Mouse (Mus musculus) layer of hippocampus, adult 18-20 months (tissue): ENCODE results near the gene She. TPM values are rescaled to one million over a fixed set of nuclear protein-coding genes. Genes with fewer than 3 reads are reported as not detected.

Experiments used
- DNase-seq, 2 experiments: peaks; one replicate each; pipeline ENCODE4 v3.0.0; 2022; ENCODE audit warnings: low spot score in 2 of 2
- total RNA-seq, 2 experiments: library from RNA; stranded (reverse); gene quantifications; 2 replicates each; pipeline ENCODE4 v1.2.3; 2021

Gene She
- total RNA-seq, 2 experiments from 2014 or later = 2.6 to 2.9 TPM

- DNase-seq = no peak
Observed at GRCm38 (mm10) chr3:89882556-89883181, 51.5 kb downstream of the She start.

GRCm38 (mm10) chr3:89883582-89884041 is 52.4 kb downstream of the She start:
- no peak for DNase-seq

GRCm38 (mm10) chr3:89885766-89886165 is 54.6 kb downstream of the She start:
- DNase-seq = no peak

DNA sequence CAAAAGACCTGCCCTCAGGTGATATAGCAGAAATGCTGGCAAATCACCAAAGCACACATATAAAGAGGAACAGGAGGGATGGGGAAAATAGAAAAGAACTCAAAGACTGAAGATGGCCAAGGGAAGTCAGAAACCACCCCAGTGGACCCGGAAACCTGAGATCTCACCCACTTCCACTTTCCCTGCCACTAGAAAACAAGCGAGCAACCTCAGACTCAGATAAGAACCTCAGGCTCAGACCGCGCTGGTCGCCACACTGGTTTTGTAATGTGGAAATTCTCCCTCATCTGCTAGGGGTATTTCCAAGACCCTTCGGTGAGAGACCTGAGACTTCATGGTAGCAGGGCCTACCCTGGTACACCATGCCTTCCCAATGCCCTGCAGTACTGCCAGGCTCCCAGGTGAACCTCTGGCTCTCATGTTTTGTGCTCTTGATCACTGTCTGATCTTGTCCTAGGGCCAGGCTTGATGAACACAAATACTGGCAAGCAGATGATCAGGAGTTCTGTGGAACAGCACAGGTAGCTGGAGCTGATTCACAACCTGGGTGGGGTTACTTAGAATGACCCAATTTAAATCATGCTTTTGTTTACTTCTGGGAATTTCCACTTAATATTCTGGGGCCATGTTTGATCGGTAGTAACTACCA is 56.5 kb downstream of the She start:
- no peak for DNase-seq

- DNase-seq = no peak
Observed at GRCm38 (mm10) chr3:89889841-89890430, 58.8 kb downstream of the She start.

- DNase-seq = no peak
Observed at GRCm38 (mm10) chr3:89891696-89892095, 60.5 kb downstream of the She start.

- DNase-seq = no peak
Observed at GRCm38 (mm10) chr3:89892517-89893106, 61.4 kb downstream of the She start.

DNA sequence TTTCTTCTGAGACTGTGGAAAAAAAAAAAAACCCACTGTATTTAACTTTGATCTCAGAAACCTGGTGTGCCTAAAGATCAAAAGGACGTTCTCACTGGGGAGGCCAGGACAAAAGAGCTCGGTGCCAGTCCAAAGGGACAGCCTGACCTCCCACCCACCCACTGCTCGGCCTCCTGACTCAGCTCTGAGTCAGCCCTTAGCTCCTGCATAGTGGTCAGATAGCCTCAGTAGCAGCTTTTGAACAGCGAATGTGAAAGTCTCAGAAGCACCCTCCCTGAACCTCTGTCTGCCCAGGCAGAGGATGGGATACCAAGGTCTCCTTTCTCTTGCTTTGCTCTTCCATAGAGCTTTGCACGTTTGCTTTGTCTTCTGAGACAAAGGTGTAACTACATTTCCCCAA is 65.4 kb downstream of the She start:
- DNase-seq = no peak

- DNase-seq = no peak
Observed at GRCm38 (mm10) chr3:89897204-89897796, 66.1 kb downstream of the She start.

DNA sequence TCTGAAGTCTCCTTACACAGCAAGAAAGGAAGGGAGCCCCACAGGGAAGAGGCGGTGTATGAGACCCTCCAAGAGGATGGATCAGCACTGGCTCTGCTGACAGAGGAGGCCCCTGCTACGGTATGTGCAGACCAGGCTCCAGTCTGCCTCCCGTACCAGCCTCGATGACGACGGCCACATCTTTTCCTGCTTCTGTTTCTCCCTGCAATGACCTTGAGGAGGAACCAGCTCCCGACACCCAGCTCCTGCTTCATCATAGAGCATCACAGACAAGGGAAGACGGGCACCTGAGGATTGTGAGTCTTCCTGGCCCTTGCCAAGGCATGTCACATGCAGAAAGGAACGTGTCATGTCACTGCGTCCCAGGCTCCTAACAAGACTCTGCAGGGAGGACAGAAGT is 66.8 kb downstream of the She start:
- no peak for DNase-seq

DNA sequence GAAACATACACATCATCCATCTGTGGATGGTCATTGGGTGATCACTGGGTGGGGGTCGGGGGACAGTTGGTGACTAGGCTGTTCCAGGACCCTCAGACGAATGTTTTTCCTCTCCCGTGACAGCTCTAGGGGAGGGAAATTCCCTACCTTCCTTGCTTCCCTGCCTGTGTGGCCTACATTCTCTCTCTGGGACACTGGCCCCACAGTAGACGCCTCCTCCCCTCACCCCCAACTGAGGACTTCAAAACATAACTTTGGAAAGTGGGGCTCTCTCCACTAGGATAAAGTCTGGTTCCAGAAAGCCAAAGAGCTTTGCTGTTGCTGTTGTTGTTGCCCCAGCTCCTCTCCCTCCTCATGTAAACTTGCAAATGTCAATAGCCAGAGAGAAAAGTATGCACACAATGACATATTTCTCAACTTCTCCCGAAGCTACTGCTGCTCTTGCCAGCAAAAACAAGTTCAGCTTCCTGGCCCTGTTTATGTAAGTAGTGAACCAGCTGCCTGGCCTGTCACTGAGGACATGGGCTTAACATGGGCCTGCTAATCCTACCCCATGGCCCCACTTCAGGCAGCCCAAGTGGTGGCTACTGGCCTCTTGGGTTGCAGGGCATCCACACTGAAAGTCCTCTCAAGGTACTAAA is 67.8 kb downstream of the She start:
- no peak for DNase-seq

DNA sequence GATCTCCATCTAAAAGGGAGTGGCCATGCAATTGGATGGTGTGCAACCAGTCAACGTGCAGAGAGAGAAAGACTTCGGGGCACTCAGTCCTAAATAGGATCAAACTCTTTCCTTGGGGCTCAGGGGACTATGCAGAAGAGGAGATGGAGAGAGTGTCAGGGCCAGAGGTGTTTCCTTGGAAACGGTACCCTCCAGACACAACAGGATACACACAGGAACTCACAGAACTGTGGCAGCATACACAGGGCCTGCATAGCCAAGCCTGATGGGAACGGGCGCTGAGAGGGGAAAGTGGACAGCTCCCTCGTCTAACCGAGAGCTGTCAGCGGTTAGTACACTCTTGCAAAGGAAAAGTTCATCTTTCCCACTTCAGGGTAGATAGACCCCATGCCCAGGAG is 68.3 kb downstream of the She start:
- DNase-seq = no peak

DNA sequence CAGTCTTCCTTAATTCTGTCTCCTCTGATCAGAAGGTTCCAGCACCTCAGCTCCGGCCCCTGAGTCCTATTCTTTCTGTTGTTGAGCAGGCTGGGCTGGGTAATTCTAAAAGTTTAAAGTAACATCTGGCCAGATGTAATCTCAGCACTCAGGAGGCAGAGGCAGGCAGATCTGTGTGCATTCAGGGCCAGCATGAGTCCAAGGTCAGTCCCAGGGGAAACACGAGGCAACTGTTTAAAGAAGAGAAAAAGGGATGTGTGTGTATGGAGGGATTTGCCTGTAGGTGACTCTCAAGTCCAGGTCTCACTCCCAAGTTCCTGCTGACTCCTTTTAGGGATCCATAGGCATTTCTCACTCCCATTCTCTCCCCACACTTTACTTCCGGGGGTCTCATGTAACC is 76.7 kb downstream of the She start:
- DNase-seq = no peak

Other genes with a start within 250 kb of the She start
- 100 to 1,000 TPM; 117 to 124 TPM for gene Adar, start 116.3 kb upstream of the She start, total RNA-seq
- gene Chrnb2, start 66.7 kb upstream of the She start, total RNA-seq = 10 to 100 TPM; 31.3 to 31.5 TPM
- gene Ube2q1, start 57.8 kb upstream of the She start, total RNA-seq = 10 to 100 TPM; 94.7 to 96.2 TPM
- gene Il6ra, start 81.8 kb downstream of the She start, total RNA-seq = 1 to 10 TPM; 6.5 to 7.2 TPM
- 10 to 100 TPM; 88.0 to 91.6 TPM for gene Atp8b2, start 132.1 kb downstream of the She start, total RNA-seq
- 10 to 100 TPM; 91.7 to 93.8 TPM for gene Hax1, start 167.4 kb downstream of the She start, total RNA-seq
- 10 to 100 TPM; 92.5 to 95.2 TPM for gene 4933434E20Rik, start 220.3 kb downstream of the She start, total RNA-seq
- gene Ubap2l, start 221.3 kb downstream of the She start, total RNA-seq = 100 to 1,000 TPM; 166 to 176 TPM
- 100 to 1,000 TPM; 170 to 172 TPM for gene Tpm3, start 241.3 kb downstream of the She start, total RNA-seq